Mouse (Mus musculus) olfactory bulb, adult 2 months (tissue): ENCODE results near the gene Hk1. TPM values are rescaled to one million over a fixed set of nuclear protein-coding genes. Genes with fewer than 3 reads are reported as not detected.

Source experiments
- H3K27ac ChIP-seq: fragments of 200-500 bp; 2 replicates; pipeline ENCODE4 v1.5.1; 2012; ENCODE audit warnings: low read depth, low read length; ENCODE audit not compliant: insufficient read depth
- H3K4me1 ChIP-seq: fragments of 200-500 bp; 2 replicates; pipeline ENCODE4 v1.6.1; 2012; ENCODE audit warnings: low read length; ENCODE audit not compliant: control insufficient read depth, insufficient read depth
- H3K4me3 ChIP-seq: fragments of 200-500 bp; 2 replicates; pipeline ENCODE4 v1.5.1; 2012; ENCODE audit warnings: mild to moderate bottlenecking, low read depth, low read length, moderate library complexity; ENCODE audit not compliant: insufficient read depth
- CTCF ChIP-seq: fragments of 200-500 bp; IDR thresholded peaks from 2 replicates; pipeline ENCODE4 v1.5.1; 2012; ENCODE audit warnings: low read depth, mild to moderate bottlenecking, low read length, moderate library complexity; ENCODE audit not compliant: insufficient read depth
- POLR2A ChIP-seq: fragments of 200-500 bp; IDR thresholded peaks from 2 replicates; pipeline ENCODE4 v1.6.1; 2012; ENCODE audit warnings: mild to moderate bottlenecking, low read depth, low read length, moderate library complexity; ENCODE audit not compliant: insufficient read depth
- WGBS: fragments of 180-500 bp; shearing (Covaris S2); methylation state at CpG from one replicate; pipeline ENCODE4 v1.1.7; 2018; 5-methylcytosine and 5-hydroxymethylcytosine counted together
- polyA plus RNA-seq: library from polyadenylated mRNA; stranded (reverse); fragments of >200 nt; gene quantifications from 2 replicates; pipeline ENCODE4 v1.2.4, GENCODE M21; 2012; ENCODE audit warnings: low replicate concordance; ENCODE audit not compliant: missing spikeins, insufficient read depth, insufficient read length

The Hk1 gene
- polyA plus RNA-seq, 1 experiment: 296 TPM

- Histone ChIP-seq H3K4me3 (no peak overlapping the region), H3K4me1 (peaks cover 3% of the 10 kb centered on the region), H3K27ac (no peak overlapping the region)
- TF ChIP-seq CTCF (no peak), POLR2A (no peak)
- 87% methylated on average over 9 of the region's 9 CpGs for WGBS
Measured at GRCm38 (mm10) chr10:62344004-62344752, 35.5 kb downstream of the Hk1 start.

GRCm38 (mm10) chr10:62342512-62342911, 37.2 kb downstream of the Hk1 start:
- 93% methylated on average over 6 of the region's 6 CpGs for WGBS
- Histone ChIP-seq H3K27ac (no peak overlapping the region), H3K4me3 (no peak overlapping the region), H3K4me1 (peaks cover 16% of the 10 kb centered on the region)
- TF ChIP-seq CTCF (no peak), POLR2A (no peak)

- Histone ChIP-seq H3K4me1 (peaks cover 19% of the 10 kb centered on the region), H3K27ac (no peak overlapping the region), H3K4me3 (no peak overlapping the region)
- TF ChIP-seq CTCF (no peak), POLR2A (no peak)
- 87% methylated on average over 4 of the region's 4 CpGs for WGBS
Measured at GRCm38 (mm10) chr10:62341956-62342355, 37.8 kb downstream of the Hk1 start.

- H3K4me1 ChIP-seq: peaks cover 27% of the 10 kb centered on the region
- TF ChIP-seq POLR2A (no peak), CTCF (no peak)
- H3K27ac ChIP-seq: peak overlapping the region; percentile 69
- peak overlapping the region; percentile 68 for H3K4me3 ChIP-seq
- 7% methylated on average over 3 of the region's 3 CpGs for WGBS
Measured at GRCm38 (mm10) chr10:62340991-62341390, 38.7 kb downstream of the Hk1 start.

GRCm38 (mm10) chr10:62340095-62340731, 39.5 kb downstream of the Hk1 start:
- TF ChIP-seq CTCF (no peak), POLR2A (peak; percentile 59)
- H3K4me3 ChIP-seq: peak overlapping the region; percentile 68
- peaks cover 32% of the 10 kb centered on the region for H3K4me1 ChIP-seq
- peak overlapping the region; percentile 76 for H3K27ac ChIP-seq
- WGBS: 0% methylated on average over 38 of the region's 38 CpGs

- TF ChIP-seq CTCF: no peak
- no peak for TF ChIP-seq POLR2A
- WGBS: under 1% methylated on average over 45 of the region's 45 CpGs
- Histone ChIP-seq H3K27ac (peak overlapping the region; percentile 76), H3K4me1 (peaks cover 35% of the 10 kb centered on the region), H3K4me3 (peak overlapping the region; percentile 68)
Measured at GRCm38 (mm10) chr10:62339211-62340094, 40.3 kb downstream of the Hk1 start.

GRCm38 (mm10) chr10:62338626-62339025, 41.1 kb downstream of the Hk1 start:
- H3K4me1 ChIP-seq: peaks cover 35% of the 10 kb centered on the region
- 36% methylated on average over 5 of the region's 5 CpGs for WGBS
- H3K4me3 ChIP-seq: peak overlapping the region; percentile 44
- no peak for TF ChIP-seq POLR2A
- no peak for TF ChIP-seq CTCF
- no peak overlapping the region for H3K27ac ChIP-seq

GRCm38 (mm10) chr10:62338176-62338575, 41.5 kb downstream of the Hk1 start:
- 35% methylated on average over 9 of the region's 9 CpGs for WGBS
- Histone ChIP-seq H3K27ac (no peak overlapping the region), H3K4me3 (peak overlapping the region; percentile 44; the same call in 1 of the 2 replicates), H3K4me1 (peaks cover 38% of the 10 kb centered on the region)
- TF ChIP-seq POLR2A (no peak), CTCF (no peak)
